Mouse (Mus musculus) adrenal gland, postnatal 4 days (tissue): ENCODE data around the gene Satb2. TPM values are rescaled to one million over a fixed set of nuclear protein-coding genes. Genes with fewer than 3 reads are reported as not detected.

Experiments
- microRNA-seq: library from miRNA; unstranded; fragments of <30 nt; microRNA quantifications from one replicate; pipeline ENCODE4 v1.2.0, GENCODE M21; 2021
- total RNA-seq, 2 experiments: library from RNA; stranded (reverse); gene quantifications; 2 replicates each; pipeline ENCODE4 v1.2.3; 2021

The Satb2 gene
- total RNA-seq, 2 experiments from 2014 or later, result 2.6 to 3.2 TPM

Small RNA genes lying within 50 kb of the gene (microRNA-seq; reads per million reads assigned to microRNA genes)
- not detected for gene Gm23943
